Mouse (Mus musculus) granulocyte monocyte progenitor cell, adult 5-6 weeks (primary cell): ENCODE data around the gene Ccdc22. TPM values are rescaled to one million over a fixed set of nuclear protein-coding genes. Genes with fewer than 3 reads are reported as not detected.

ENCODE experiments used
- ATAC-seq: replicated peaks from 2 replicates; pipeline ENCODE4 v1.8.0; 2016; ENCODE audit warnings: mild to moderate bottlenecking, moderate TSS enrichment, inconsistent platforms; ENCODE audit not compliant: poor library complexity, severe bottlenecking
- total RNA-seq, 2 experiments: library from RNA; stranded (forward) in 1 of 2; stranded (reverse) in 1 of 2; fragments of 200-712, 200-1000 nt in 1 of 2; fragments of >200 nt in 1 of 2; fragmentation: Nextera tagmentation in 1 of 2; gene quantifications; 2 replicates each; pipeline ENCODE4 v1.2.3; 2014 to 2017

Gene Ccdc22
- total RNA-seq, 2 experiments from 2014 or later: 37.5 to 41.4 TPM

GRCm38 (mm10) chrX:7574087-7574884 lies 31.0 kb downstream of the Ccdc22 start, which contains the start of gene Ppp1r3f:
TSS of gene Ppp1r3f (minus strand) at chrX:7574283.
- ATAC-seq: peak; percentile 97

- ATAC-seq: peak; percentile 5; the same call in 1 of the 2 replicates
Measured at GRCm38 (mm10) chrX:7573176-7574086, 31.9 kb downstream of the Ccdc22 start, which contains the start of gene Foxp3. TSS of gene Foxp3 (plus strand) at chrX:7573644.

DNA sequence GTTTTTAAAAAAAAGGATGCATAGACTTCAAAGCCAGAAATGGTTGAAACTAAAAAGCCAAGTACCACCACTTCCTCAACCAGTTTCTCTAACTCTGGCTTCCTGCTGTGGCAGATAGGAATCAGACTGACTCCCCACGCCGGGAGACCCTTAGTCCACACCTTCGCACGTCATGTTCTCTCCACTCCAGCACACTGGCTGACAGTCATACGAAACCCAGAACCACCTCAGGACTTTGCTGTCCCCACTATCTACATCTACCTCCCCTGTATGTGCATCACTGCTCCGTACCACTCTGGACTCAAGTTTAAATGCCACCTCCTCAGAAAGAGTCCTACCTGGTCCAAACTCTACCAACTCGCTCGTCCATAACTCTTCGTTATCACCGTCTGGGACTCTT lies 32.9 kb downstream of the Ccdc22 start:
- no peak for ATAC-seq

DNA sequence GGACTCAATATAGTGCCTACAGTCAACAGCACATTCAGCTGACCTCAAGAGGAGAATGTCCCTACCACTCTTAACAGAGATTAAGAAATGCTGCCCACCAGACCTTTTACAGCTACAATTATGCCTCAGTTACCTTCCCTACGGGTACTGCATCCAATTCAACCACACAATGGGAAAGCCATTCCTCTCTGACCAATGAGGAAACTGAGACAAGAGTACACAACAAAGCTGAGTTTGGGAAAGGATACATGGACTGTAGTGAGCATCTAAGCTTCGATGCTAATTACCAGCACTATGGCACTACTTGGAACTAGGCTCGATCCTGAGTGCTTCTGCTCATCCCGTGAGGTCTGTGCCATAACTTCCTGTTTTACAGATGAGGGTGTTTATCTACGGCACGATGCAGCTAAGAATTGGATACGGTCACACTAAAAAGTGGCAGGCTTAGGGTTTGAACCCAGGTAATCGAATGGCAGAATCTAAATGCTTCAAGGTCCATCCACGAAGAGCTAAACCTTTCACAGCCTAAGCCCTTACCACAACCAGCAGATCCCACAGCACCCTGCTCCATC lies 33.7 kb downstream of the Ccdc22 start:
- no peak for ATAC-seq

DNA sequence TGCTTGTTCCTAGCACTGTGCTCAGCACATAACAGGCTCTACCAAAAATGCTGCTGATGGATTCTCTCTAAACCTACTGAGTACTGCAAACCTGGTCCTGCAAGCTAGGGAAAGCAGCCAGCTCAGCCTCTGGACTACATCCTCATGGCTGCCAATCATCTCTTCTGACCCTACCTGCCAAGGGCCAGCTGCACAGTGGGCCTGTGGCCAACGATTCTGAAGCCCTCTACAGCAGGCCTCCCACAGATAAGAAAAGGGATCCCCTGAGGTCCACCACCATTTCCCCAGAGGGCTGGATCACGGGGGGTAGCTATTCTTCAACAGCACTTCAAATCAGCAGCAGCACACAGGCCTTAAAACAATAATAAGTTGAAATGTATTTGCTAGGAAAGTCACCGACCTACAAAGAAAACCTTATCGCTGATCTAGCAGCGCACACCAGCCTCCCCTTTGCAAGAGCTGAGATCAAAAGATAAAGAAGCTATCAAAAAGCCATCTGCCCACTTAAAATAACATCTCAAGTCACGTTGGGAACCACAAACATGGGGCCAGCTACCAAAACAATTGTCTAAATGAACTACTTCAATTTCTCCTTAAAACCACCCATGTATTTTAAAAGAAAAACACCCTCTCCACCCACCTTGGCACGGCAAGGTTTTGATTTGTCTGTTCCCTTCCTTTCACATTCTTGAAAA lies 34.7 kb downstream of the Ccdc22 start:
- ATAC-seq: no peak

- ATAC-seq: no peak
Measured at GRCm38 (mm10) chrX:7567491-7567890, 37.8 kb downstream of the Ccdc22 start.

DNA sequence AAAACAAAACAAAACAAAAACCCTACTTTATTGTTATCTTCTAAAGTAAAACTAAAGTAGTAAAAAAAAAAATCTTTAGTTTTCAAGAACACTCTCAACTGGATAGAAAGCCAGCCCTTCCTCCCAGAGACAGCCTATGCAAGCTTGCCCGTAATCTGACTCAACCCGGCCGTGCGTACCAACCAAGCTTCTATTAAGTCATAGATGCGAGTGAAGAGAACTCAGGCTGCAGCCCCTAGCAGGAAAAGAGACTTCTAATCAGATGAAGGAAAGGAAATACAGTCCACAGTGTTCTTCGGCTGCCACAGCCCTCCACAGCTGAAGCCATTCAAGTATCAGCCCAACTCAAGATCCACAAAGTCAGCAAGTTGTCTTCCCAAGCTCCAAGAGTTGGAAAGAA lies 39.0 kb downstream of the Ccdc22 start:
- no peak for ATAC-seq

DNA sequence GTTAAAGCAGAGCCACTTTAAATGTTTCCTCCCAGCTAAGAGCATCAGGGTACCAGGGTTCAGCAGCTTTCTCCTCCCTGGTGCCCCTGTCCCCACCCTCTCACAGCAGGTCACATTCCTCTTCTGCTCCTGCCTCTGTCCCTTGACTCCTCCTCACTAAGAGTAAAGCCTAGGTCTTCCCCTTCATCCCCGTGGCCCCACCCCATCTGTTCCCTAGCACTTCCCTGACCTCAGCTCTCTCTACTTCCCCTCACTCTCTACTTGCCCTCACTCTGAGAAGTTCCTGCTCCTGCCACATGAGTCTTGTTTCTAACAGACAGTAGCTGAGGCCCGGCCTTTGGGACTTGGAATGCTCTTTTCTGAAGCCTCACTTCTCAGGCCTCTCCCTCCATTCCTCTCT lies 42.2 kb downstream of the Ccdc22 start:
- peak; percentile 85 for ATAC-seq

DNA sequence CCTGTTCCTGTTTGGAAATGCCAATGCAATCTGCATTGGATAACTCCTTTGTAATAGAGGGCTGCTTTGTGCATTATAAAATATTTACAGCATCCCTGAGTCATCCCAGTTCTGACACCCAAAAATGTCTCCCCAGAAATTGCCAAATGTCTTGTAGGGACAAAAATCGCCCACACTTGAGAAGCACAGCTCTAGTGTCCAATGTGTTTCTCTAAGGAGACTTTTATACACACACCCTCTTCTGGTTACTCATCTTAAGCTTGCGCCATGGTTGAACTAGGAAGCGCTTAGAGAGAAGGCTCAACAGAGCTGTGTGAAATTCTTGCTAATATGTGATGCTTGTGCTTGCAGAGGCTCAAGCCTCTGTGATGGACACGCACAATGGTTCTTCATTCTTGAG lies 51.8 kb downstream of the Ccdc22 start:
- ATAC-seq: no peak

Other genes with a start within 250 kb of the Ccdc22 start
- gene Usp27x, start 229.7 kb downstream of the Ccdc22 start, total RNA-seq (2014; fragmentation: Nextera tagmentation): 0.30 and 1.2 TPM in 2 replicates
- gene Usp27x, start 229.7 kb downstream of the Ccdc22 start, total RNA-seq (2017): 0.56 and 0.67 TPM in 2 replicates
- not detected in 2 replicates for gene Foxp3, start 31.9 kb downstream of the Ccdc22 start, total RNA-seq (2014; fragmentation: Nextera tagmentation)
- gene Foxp3, start 31.9 kb downstream of the Ccdc22 start, total RNA-seq (2017): not detected in 2 replicates
- gene Ppp1r3f, start 31.2 kb downstream of the Ccdc22 start, total RNA-seq (2014; fragmentation: Nextera tagmentation): 0.30 and 1.8 TPM in 2 replicates
- 0.26 and 1.6 TPM in 2 replicates for gene Ppp1r3f, start 31.2 kb downstream of the Ccdc22 start, total RNA-seq (2017)
- gene Cacna1f, start 1.6 kb upstream of the Ccdc22 start, total RNA-seq (2014; fragmentation: Nextera tagmentation): 0.53 TPM in 1 of 2 replicates, not detected in the other
- 0.09 and 0.46 TPM in 2 replicates for gene Cacna1f, start 1.6 kb upstream of the Ccdc22 start, total RNA-seq (2017)
- 0.23 and 0.97 TPM in 2 replicates for gene Syp, start 33.0 kb upstream of the Ccdc22 start, total RNA-seq (2014; fragmentation: Nextera tagmentation)
- 0.13 TPM in 1 of 2 replicates, not detected in the other for gene Syp, start 33.0 kb upstream of the Ccdc22 start, total RNA-seq (2017)
- 8.4 and 12.5 TPM in 2 replicates for gene Prickle3, start 51.7 kb upstream of the Ccdc22 start, total RNA-seq (2014; fragmentation: Nextera tagmentation)
- gene Prickle3, start 51.7 kb upstream of the Ccdc22 start, total RNA-seq (2017): 2.6 and 2.7 TPM in 2 replicates
- 51.4 and 73.9 TPM in 2 replicates for gene Plp2, start 65.9 kb upstream of the Ccdc22 start, total RNA-seq (2014; fragmentation: Nextera tagmentation)
- gene Plp2, start 65.9 kb upstream of the Ccdc22 start, total RNA-seq (2017): 16.0 and 20.9 TPM in 2 replicates
- gene Magix, start 75.7 kb upstream of the Ccdc22 start, total RNA-seq (2014; fragmentation: Nextera tagmentation): not detected in 2 replicates
- gene Magix, start 75.7 kb upstream of the Ccdc22 start, total RNA-seq (2017): 0.17 TPM in 1 of 2 replicates, not detected in the other
- 18.9 and 21.2 TPM in 2 replicates for gene Gpkow, start 91.6 kb upstream of the Ccdc22 start, total RNA-seq (2014; fragmentation: Nextera tagmentation)
- 30.4 and 32.7 TPM in 2 replicates for gene Gpkow, start 91.6 kb upstream of the Ccdc22 start, total RNA-seq (2017)
- 24.1 and 31.2 TPM in 2 replicates for gene Wdr45, start 108.8 kb upstream of the Ccdc22 start, total RNA-seq (2014; fragmentation: Nextera tagmentation)
- gene Wdr45, start 108.8 kb upstream of the Ccdc22 start, total RNA-seq (2017): 22.5 and 27.6 TPM in 2 replicates
- not detected in 2 replicates for gene Gm45208, start 116.7 kb upstream of the Ccdc22 start, total RNA-seq (2014; fragmentation: Nextera tagmentation)
- gene Gm45208, start 116.7 kb upstream of the Ccdc22 start, total RNA-seq (2017): not detected in 2 replicates
- 4.3 and 16.1 TPM in 2 replicates for gene Praf2, start 122.9 kb upstream of the Ccdc22 start, total RNA-seq (2014; fragmentation: Nextera tagmentation)
- 2.8 and 6.2 TPM in 2 replicates for gene Praf2, start 122.9 kb upstream of the Ccdc22 start, total RNA-seq (2017)
- gene Ccdc120, start 145.4 kb upstream of the Ccdc22 start, total RNA-seq (2014; fragmentation: Nextera tagmentation): not detected in 2 replicates
- gene Ccdc120, start 145.4 kb upstream of the Ccdc22 start, total RNA-seq (2017): 0.04 and 0.21 TPM in 2 replicates
- 17.4 and 27.8 TPM in 2 replicates for gene Tfe3, start 157.0 kb upstream of the Ccdc22 start, total RNA-seq (2014; fragmentation: Nextera tagmentation)
- 5.7 and 7.2 TPM in 2 replicates for gene Tfe3, start 157.0 kb upstream of the Ccdc22 start, total RNA-seq (2017)
- 43.6 and 52.5 TPM in 2 replicates for gene Gripap1, start 184.2 kb upstream of the Ccdc22 start, total RNA-seq (2014; fragmentation: Nextera tagmentation)
- 59.7 and 78.0 TPM in 2 replicates for gene Gripap1, start 184.2 kb upstream of the Ccdc22 start, total RNA-seq (2017)
- 0.32 and 2.5 TPM in 2 replicates for gene Kcnd1, start 216.8 kb upstream of the Ccdc22 start, total RNA-seq (2014; fragmentation: Nextera tagmentation)
- 0.31 TPM in 1 of 2 replicates, not detected in the other for gene Kcnd1, start 216.8 kb upstream of the Ccdc22 start, total RNA-seq (2017)
- 44.0 and 47.5 TPM in 2 replicates for gene Otud5, start 235.8 kb upstream of the Ccdc22 start, total RNA-seq (2014; fragmentation: Nextera tagmentation)
- 56.4 and 57.4 TPM in 2 replicates for gene Otud5, start 235.8 kb upstream of the Ccdc22 start, total RNA-seq (2017)